Mouse (Mus musculus) kidney, adult 2 months (tissue): Measurements from ENCODE around the gene Crip2.

ENCODE experiments used
- CTCF ChIP-seq: fragments of 200-500 bp; conservative IDR thresholded peaks from 2 replicates; pipeline ENCODE4 v1.5.1; 2011; ENCODE audit warnings: low read depth, mild to moderate bottlenecking, control low read depth, low read length, moderate library complexity, mixed read lengths; ENCODE audit not compliant: insufficient read depth, insufficient read length
- POLR2A ChIP-seq: fragments of 200-500 bp; IDR thresholded peaks from one replicate; pipeline ENCODE4 v1.6.1; 2011; ENCODE audit warnings: low read depth, low read length, control low read depth

DNA sequence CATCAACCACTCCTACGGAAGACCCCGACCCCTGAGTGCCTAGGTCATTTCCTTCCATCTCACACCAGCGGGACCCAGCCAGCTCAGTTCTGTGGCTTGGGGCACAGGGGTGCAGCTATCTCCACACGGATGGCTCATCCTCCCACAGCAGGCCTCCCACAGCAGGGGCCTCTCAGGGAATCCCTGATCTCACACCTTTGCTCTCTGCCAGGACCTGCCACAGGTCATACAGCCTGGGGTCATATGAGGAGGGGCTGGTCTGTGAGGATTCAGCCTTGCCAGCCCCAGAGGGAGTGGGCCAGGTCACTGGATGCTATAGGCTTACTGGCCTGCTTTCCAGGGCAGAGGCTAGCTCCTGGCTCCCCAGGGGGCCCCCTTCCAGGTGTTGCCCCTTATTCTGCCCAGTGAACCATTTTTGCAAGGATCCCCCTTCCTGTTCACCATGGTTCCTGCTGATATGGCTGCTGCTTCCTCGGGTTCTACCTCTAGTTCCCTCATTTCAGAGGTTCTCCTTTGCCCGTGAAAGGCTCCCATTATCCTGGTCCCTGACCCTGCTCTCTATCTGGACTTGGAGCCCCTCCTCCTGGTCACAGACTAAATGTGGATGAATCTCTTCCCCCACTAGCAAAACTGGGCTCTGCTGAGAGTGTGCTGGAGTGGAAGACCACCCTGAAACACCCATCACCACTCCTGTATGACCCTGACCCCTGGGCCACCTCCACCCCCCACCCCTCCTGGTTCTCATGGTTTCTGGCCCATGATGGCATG, 40.4 kb upstream of the Crip2 start:
- no peak for TF ChIP-seq CTCF
- no peak for TF ChIP-seq POLR2A
